Mouse (Mus musculus) forebrain, embryonic 15.5 days (tissue): ENCODE measurements around the gene Smad5. TPM values are rescaled to one million over a fixed set of nuclear protein-coding genes. Genes with fewer than 3 reads are reported as not detected.

Experiments used
- ATAC-seq: fragments of 200-750 bp; cut with Nextera tagmentation; replicated peaks from 2 replicates; pipeline ENCODE4 v1.8.0; 2017; ENCODE audit warnings: mild to moderate bottlenecking, moderate TSS enrichment, moderate library complexity
- H3K27ac ChIP-seq: fragments of 300-500 bp; sonication (generic); replicated peaks from 2 replicates; pipeline ENCODE4 v1.5.1; 2015; ENCODE audit warnings: mild to moderate bottlenecking, inconsistent platforms
- H3K27me3 ChIP-seq: fragments of 300-500 bp; sonication (generic); 2 replicates; pipeline ENCODE4 v1.6.1; 2015; ENCODE audit warnings: inconsistent platforms
- H3K36me3 ChIP-seq: fragments of 300-500 bp; sonication (generic); 2 replicates; pipeline ENCODE4 v1.6.1; 2015; ENCODE audit warnings: mild to moderate bottlenecking, inconsistent platforms
- H3K4me1 ChIP-seq: fragments of 300-500 bp; sonication (generic); 2 replicates; pipeline ENCODE4 v1.6.1; 2015; ENCODE audit warnings: inconsistent platforms
- H3K4me2 ChIP-seq: fragments of 300-500 bp; sonication (generic); replicated peaks from 2 replicates; pipeline ENCODE4 v1.6.1; 2015; ENCODE audit warnings: mild to moderate bottlenecking, inconsistent platforms
- H3K4me3 ChIP-seq: fragments of 300-500 bp; sonication (generic); 2 replicates; pipeline ENCODE4 v1.5.1; 2015; ENCODE audit warnings: mild to moderate bottlenecking, inconsistent platforms
- H3K9ac ChIP-seq: fragments of 300-500 bp; sonication (generic); replicated peaks from 2 replicates; pipeline ENCODE4 v1.6.1; 2015; ENCODE audit warnings: mild to moderate bottlenecking, inconsistent platforms
- H3K9me3 ChIP-seq: fragments of 300-500 bp; sonication (generic); 2 replicates; pipeline ENCODE4 v1.6.1; 2016; ENCODE audit warnings: inconsistent platforms
- WGBS: fragments of 180-500 bp; shearing (Covaris S2); methylation state at CpG from one replicate; pipeline ENCODE4 v1.1.7; 2015; ENCODE audit warnings: mixed read lengths; 5-methylcytosine and 5-hydroxymethylcytosine counted together
- polyA plus RNA-seq: library from polyadenylated mRNA; unstranded; fragments of >200 nt; fragmentation: Nextera tagmentation; extraction: Ambion mirVana; gene quantifications from 2 replicates; pipeline ENCODE4 v1.2.1, GENCODE M21; 2015

Smad5 gene
- polyA plus RNA-seq, 1 experiment from 2014 or later, result 32.9 TPM

GRCm38 (mm10) chr13:56682326-56682725 lies 20.5 kb upstream of the Smad5 start:
- no peaks in the 10 kb centered on the region for H3K27me3 ChIP-seq
- no peak overlapping the region for H3K9ac ChIP-seq
- ATAC-seq, result 0 out of 2 replicates have a peak, but pooled peaks have one; percentile 23
- H3K4me1 ChIP-seq, result peaks cover 14% of the 10 kb centered on the region
- no peaks in the 10 kb centered on the region for H3K9me3 ChIP-seq
- H3K4me2 ChIP-seq, result peak overlapping the region; percentile 22; the same call in 1 of the 2 replicates
- H3K27ac ChIP-seq, result peak overlapping the region; percentile 9; the same call in 1 of the 2 replicates
- no peak overlapping the region for H3K4me3 ChIP-seq
- WGBS, result 73% methylated on average over 17 of the region's 17 CpGs
- no peaks in the 10 kb centered on the region for H3K36me3 ChIP-seq

GRCm38 (mm10) chr13:56683306-56683705 lies 19.5 kb upstream of the Smad5 start:
- H3K4me2 ChIP-seq, result no peak overlapping the region
- H3K36me3 ChIP-seq, result no peaks in the 10 kb centered on the region
- no peak overlapping the region for H3K9ac ChIP-seq
- H3K4me3 ChIP-seq, result no peak overlapping the region
- 73% methylated on average over 7 of the region's 7 CpGs for WGBS
- H3K27me3 ChIP-seq, result no peaks in the 10 kb centered on the region
- no peaks in the 10 kb centered on the region for H3K9me3 ChIP-seq
- H3K4me1 ChIP-seq, result peaks cover 14% of the 10 kb centered on the region
- no peak overlapping the region for H3K27ac ChIP-seq
- no peak for ATAC-seq

GRCm38 (mm10) chr13:56692011-56692410 lies 10.8 kb upstream of the Smad5 start:
- 63% methylated on average over 7 of the region's 7 CpGs for WGBS
- Histone ChIP-seq H3K9me3 (no peaks in the 10 kb centered on the region), H3K36me3 (no peaks in the 10 kb centered on the region), H3K9ac (no peak overlapping the region), H3K4me1 (peaks cover 12% of the 10 kb centered on the region), H3K4me2 (no peak overlapping the region), H3K27ac (no peak overlapping the region), H3K4me3 (no peak overlapping the region), H3K27me3 (no peaks in the 10 kb centered on the region)
- ATAC-seq, result no peak

GRCm38 (mm10) chr13:56692644-56693043 lies 10.2 kb upstream of the Smad5 start:
- H3K27ac ChIP-seq, result no peak overlapping the region
- H3K9me3 ChIP-seq, result no peaks in the 10 kb centered on the region
- no peak for ATAC-seq
- H3K9ac ChIP-seq, result no peak overlapping the region
- H3K4me3 ChIP-seq, result no peak overlapping the region
- 75% methylated on average over 6 of the region's 6 CpGs for WGBS
- H3K36me3 ChIP-seq, result no peaks in the 10 kb centered on the region
- H3K4me1 ChIP-seq, result peaks cover 18% of the 10 kb centered on the region
- H3K4me2 ChIP-seq, result no peak overlapping the region
- no peaks in the 10 kb centered on the region for H3K27me3 ChIP-seq

GRCm38 (mm10) chr13:56695701-56696100 lies 7.1 kb upstream of the Smad5 start:
- H3K27ac ChIP-seq, result no peak overlapping the region
- H3K9ac ChIP-seq, result no peak overlapping the region
- ATAC-seq, result no peak

GRCm38 (mm10) chr13:56696699-56697098 lies 6.1 kb upstream of the Smad5 start:
- Histone ChIP-seq H3K27me3 (no peaks in the 10 kb centered on the region), H3K4me3 (no peak overlapping the region), H3K9ac (no peak overlapping the region), H3K4me1 (peaks cover 34% of the 10 kb centered on the region), H3K36me3 (no peaks in the 10 kb centered on the region), H3K4me2 (no peak overlapping the region), H3K27ac (0 out of 2 replicates have a peak overlapping the region, but pooled peaks have one; percentile 89), H3K9me3 (no peaks in the 10 kb centered on the region)
- WGBS, result 89% methylated on average over 5 of the region's 5 CpGs
- ATAC-seq, result no peak

More at GRCm38 (mm10) chr13:56695701-56696100, 7.1 kb upstream of the Smad5 start:
- no peaks in the 10 kb centered on the region for H3K36me3 ChIP-seq
- H3K4me1 ChIP-seq, result peaks cover 34% of the 10 kb centered on the region
- H3K4me2 ChIP-seq, result no peak overlapping the region
- no peaks in the 10 kb centered on the region for H3K9me3 ChIP-seq
- WGBS, result 90% methylated on average over 5 of the region's 5 CpGs
- no peak overlapping the region for H3K4me3 ChIP-seq
- no peaks in the 10 kb centered on the region for H3K27me3 ChIP-seq

- no peak overlapping the region for H3K4me2 ChIP-seq
- H3K4me1 ChIP-seq, result peaks cover 34% of the 10 kb centered on the region
- WGBS, result 80% methylated on average over 2 of the region's 2 CpGs
- H3K9me3 ChIP-seq, result no peaks in the 10 kb centered on the region
- H3K36me3 ChIP-seq, result no peaks in the 10 kb centered on the region
- H3K4me3 ChIP-seq, result no peak overlapping the region
- ATAC-seq, result no peak
- no peak overlapping the region for H3K9ac ChIP-seq
- H3K27me3 ChIP-seq, result no peaks in the 10 kb centered on the region
- H3K27ac ChIP-seq, result peak overlapping the region; percentile 89
Observed at GRCm38 (mm10) chr13:56697171-56697570, 5.6 kb upstream of the Smad5 start.

GRCm38 (mm10) chr13:56698391-56698790 lies 4.4 kb upstream of the Smad5 start:
- Histone ChIP-seq H3K27me3 (no peaks in the 10 kb centered on the region), H3K36me3 (no peaks in the 10 kb centered on the region), H3K4me1 (peaks cover 35% of the 10 kb centered on the region), H3K27ac (peak overlapping the region; percentile 89), H3K4me2 (peak overlapping the region; percentile 5; the same call in 1 of the 2 replicates), H3K9ac (no peak overlapping the region), H3K9me3 (no peaks in the 10 kb centered on the region), H3K4me3 (no peak overlapping the region)
- WGBS, result 2% methylated on average over 9 of the region's 9 CpGs
- ATAC-seq, result peak; percentile 82

GRCm38 (mm10) chr13:56699370-56699769 lies 3.4 kb upstream of the Smad5 start:
- Histone ChIP-seq H3K4me2 (no peak overlapping the region), H3K9ac (no peak overlapping the region), H3K36me3 (no peaks in the 10 kb centered on the region), H3K27ac (peak overlapping the region; percentile 89; the same call in 1 of the 2 replicates), H3K4me3 (no peak overlapping the region), H3K27me3 (no peaks in the 10 kb centered on the region), H3K9me3 (no peaks in the 10 kb centered on the region), H3K4me1 (peaks cover 40% of the 10 kb centered on the region)
- 90% methylated on average over 2 of the region's 2 CpGs for WGBS
- ATAC-seq, result no peak

- Histone ChIP-seq H3K36me3 (no peaks in the 10 kb centered on the region), H3K4me1 (peaks cover 56% of the 10 kb centered on the region), H3K4me3 (no peak overlapping the region), H3K27me3 (no peaks in the 10 kb centered on the region), H3K9ac (no peak overlapping the region), H3K4me2 (no peak overlapping the region), H3K27ac (no peak overlapping the region), H3K9me3 (no peaks in the 10 kb centered on the region)
- 80% methylated on average over 1 of the region's 1 CpGs for WGBS
- no peak for ATAC-seq
Observed at GRCm38 (mm10) chr13:56700981-56701380, 1.8 kb upstream of the Smad5 start.

- Histone ChIP-seq H3K9ac (no peak overlapping the region), H3K27me3 (no peaks in the 10 kb centered on the region), H3K4me1 (peaks cover 60% of the 10 kb centered on the region), H3K4me3 (no peak overlapping the region), H3K4me2 (no peak overlapping the region), H3K27ac (no peak overlapping the region), H3K9me3 (no peaks in the 10 kb centered on the region), H3K36me3 (no peaks in the 10 kb centered on the region)
- ATAC-seq, result no peak
- 72% methylated on average over 10 of the region's 10 CpGs for WGBS
Observed at GRCm38 (mm10) chr13:56701924-56702323, 886 bp upstream of the Smad5 start.

GRCm38 (mm10) chr13:56703222-56703870 lies 536 bp downstream of the Smad5 start:
- under 1% methylated on average over 79 of the region's 80 CpGs for WGBS

More at GRCm38 (mm10) chr13:56703222-56703870, 536 bp downstream of the Smad5 start:
- peaks cover 57% of the 10 kb centered on the region for H3K4me1 ChIP-seq
- H3K36me3 ChIP-seq, result no peaks in the 10 kb centered on the region
- no peaks in the 10 kb centered on the region for H3K27me3 ChIP-seq
- peak; percentile 66 for ATAC-seq
- peak overlapping the region; percentile 69 for H3K4me2 ChIP-seq
- H3K4me3 ChIP-seq, result peak overlapping the region; percentile 93
- peak overlapping the region; percentile 99 for H3K27ac ChIP-seq
- no peaks in the 10 kb centered on the region for H3K9me3 ChIP-seq
- peak overlapping the region; percentile 98 for H3K9ac ChIP-seq
